Mouse (Mus musculus): ENCODE measurements around the gene Gpr132. TPM values are rescaled to one million over a fixed set of nuclear protein-coding genes. Genes with fewer than 3 reads are reported as not detected.

Gpr132 gene
- total and polyA plus RNA-seq, 3 experiments = 5.4 to 6.5 TPM; not detected in 1

GRCm38 (mm10) chr12:112876332-112877072 lies 8.5 kb upstream of the Gpr132 start:
- Histone ChIP-seq H3K27me3 (ENCODE audit: control insufficient read depth in 1 of 2, insufficient read depth in 2 of 2, low read length in 2 of 2) (no peaks in the 10 kb centered on the region), H3K4me1 (ENCODE audit: control insufficient read depth in 1 of 2, insufficient read depth in 2 of 2, low read length in 2 of 2) (peaks cover 0 to 20% of the 10 kb centered on the region in 2 experiments; a peak in 2 of 4 replicates), H3K4me3 (ENCODE audit: control insufficient read depth in 1 of 2, insufficient read depth in 1 of 2, low read depth in 2 of 2, low read length in 2 of 2) (peak overlapping the region; percentile 8 to 14; a peak in 2 of 4 replicates), H3K79me2 (ENCODE audit: control insufficient read depth, insufficient read depth, low read length, poor library complexity) (no peaks in the 10 kb centered on the region), H3K9me3 (replicated peaks; ENCODE audit: insufficient read depth, low read length) (no peaks in the 10 kb centered on the region), H3K27ac (ENCODE audit: control insufficient read depth, low read depth, low read length) (no peak overlapping the region), H3K9ac (ENCODE audit: control insufficient read depth, low read depth, low read length, poor library complexity, severe bottlenecking) (no peak overlapping the region), H3K36me3 (ENCODE audit: control insufficient read depth in 1 of 2, insufficient read depth in 2 of 2, low read length in 2 of 2) (peaks cover 0 to 2% of the 10 kb centered on the region in 2 experiments; a peak in 1 of 4 replicates)
- no peak for TF ChIP-seq MAX (IDR thresholded peaks at IDR 0.05; ENCODE audit: low read length)
- peak; percentile 9; the same call in 1 of the 2 replicates for TF ChIP-seq TCF12 (IDR thresholded peaks at IDR 0.05; ENCODE audit: low read depth, low read length)
- peak; percentile 62 for DNase-seq (ENCODE audit: low read depth, low spot score)

- H3K4me3 ChIP-seq (ENCODE audit: control insufficient read depth in 1 of 2, insufficient read depth in 1 of 2, low read depth in 2 of 2, low read length in 2 of 2) = no peak overlapping the region
- H3K9me3 ChIP-seq (replicated peaks; ENCODE audit: insufficient read depth, low read length) = no peaks in the 10 kb centered on the region
- DNase-seq (ENCODE audit: low read depth, low spot score) = peak; percentile 94
- H3K27ac ChIP-seq (ENCODE audit: control insufficient read depth, low read depth, low read length) = no peak overlapping the region
- H3K9ac ChIP-seq (ENCODE audit: control insufficient read depth, low read depth, low read length, poor library complexity, severe bottlenecking) = no peak overlapping the region
- no peaks in the 10 kb centered on the region for H3K79me2 ChIP-seq (ENCODE audit: control insufficient read depth, insufficient read depth, low read length, poor library complexity)
- TF ChIP-seq USF1 (IDR thresholded peaks at IDR 0.05; ENCODE audit: low read depth, low read length) (peak; percentile 11; the same call in 1 of the 2 replicates), POLR2AphosphoS2 (IDR thresholded peaks at IDR 0.05; ENCODE audit: low read length) (no peak), TBP (IDR thresholded peaks at IDR 0.05; ENCODE audit: low read depth, low read length) (no peak), ETS1 (IDR thresholded peaks at IDR 0.05; ENCODE audit: low read depth, low read length) (no peak), KAT2A (conservative IDR thresholded peaks at IDR 0.05; ENCODE audit: low read depth, low read length) (no peak), GATA1 (IDR thresholded peaks at IDR 0.05; ENCODE audit: low read depth, low read length) (peak; percentile 77), MEF2A (IDR thresholded peaks at IDR 0.05; ENCODE audit: extremely low read depth, insufficient replicate concordance, low read depth, low read length, poor library complexity, severe bottlenecking) (0 out of 2 replicates have a peak, but pooled peaks have one; percentile 9), ZC3H11A (IDR thresholded peaks at IDR 0.05; ENCODE audit: low read depth, low read length) (peak; percentile 82), SMC3 (IDR thresholded peaks at IDR 0.05; ENCODE audit: low read depth, low read length) (peak; percentile 96), MAZ (IDR thresholded peaks at IDR 0.05; ENCODE audit: low read depth, low read length) (peak; percentile 53), ZNF384 (IDR thresholded peaks at IDR 0.05; ENCODE audit: low read depth, low read length) (peak; percentile 36; the same call in 1 of the 2 replicates), MAX (IDR thresholded peaks at IDR 0.05; ENCODE audit: low read length) (peak; percentile 75; the same call in 1 of the 2 replicates), HCFC1 (IDR thresholded peaks at IDR 0.05; ENCODE audit: low read depth, low read length) (peak; percentile 60), RAD21 (IDR thresholded peaks at IDR 0.05; ENCODE audit: low read depth, low read length) (peak; percentile 88), CHD2 (IDR thresholded peaks at IDR 0.05; ENCODE audit: low read length) (no peak), RCOR1 (IDR thresholded peaks at IDR 0.05; ENCODE audit: low read depth, low read length) (peak; percentile 13; the same call in 1 of the 2 replicates), TCF12 (IDR thresholded peaks at IDR 0.05; ENCODE audit: low read depth, low read length) (peak; percentile 11; the same call in 1 of the 2 replicates), GABPA (IDR thresholded peaks at IDR 0.05; ENCODE audit: low read depth, low read length) (no peak), MXI1 (IDR thresholded peaks at IDR 0.05; ENCODE audit: low read depth, low read length) (peak; percentile 45), MAFK (IDR thresholded peaks at IDR 0.05; ENCODE audit: borderline replicate concordance, low read depth, low read length) (no peak), CTCF (IDR thresholded peaks at IDR 0.05 in 2 of 3, conservative IDR thresholded peaks at IDR 0.05 in 1 of 3; ENCODE audit: control insufficient read depth in 1 of 3, insufficient read depth in 1 of 3, low read depth in 2 of 3, low read length in 3 of 3, poor library complexity in 1 of 3, severe bottlenecking in 1 of 3) (peak in 2 of 3 experiments; percentile 97 to 99; a peak in 4 of 6 replicates), JUND (IDR thresholded peaks at IDR 0.05; ENCODE audit: low read depth, low read length) (no peak), MYC (IDR thresholded peaks at IDR 0.05; ENCODE audit: low read depth, low read length) (peak; percentile 28; the same call in 1 of the 2 replicates), BHLHE40 (IDR thresholded peaks at IDR 0.05; ENCODE audit: borderline replicate concordance, low read depth, low read length) (peak; percentile 55; the same call in 1 of the 2 replicates), MYB (IDR thresholded peaks at IDR 0.05; ENCODE audit: low read depth, low read length) (peak; percentile 28; the same call in 1 of the 2 replicates), SIN3A (IDR thresholded peaks at IDR 0.05; ENCODE audit: low read length) (peak; percentile 70)
- H3K36me3 ChIP-seq (ENCODE audit: control insufficient read depth in 1 of 2, insufficient read depth in 2 of 2, low read length in 2 of 2) = peaks cover 0 to 5% of the 10 kb centered on the region in 2 experiments; a peak in 1 of 4 replicates
- no peaks in the 10 kb centered on the region for H3K27me3 ChIP-seq (ENCODE audit: control insufficient read depth in 1 of 2, insufficient read depth in 2 of 2, low read length in 2 of 2)
- peaks cover 3 to 28% of the 10 kb centered on the region in 2 experiments for H3K4me1 ChIP-seq (ENCODE audit: control insufficient read depth in 1 of 2, insufficient read depth in 2 of 2, low read length in 2 of 2)
Measured at GRCm38 (mm10) chr12:112875225-112876013, 7.4 kb upstream of the Gpr132 start.

All from MEL (cell line).